Mouse (Mus musculus) hindbrain, embryonic 11.5 days (tissue): Measurements from ENCODE around the gene Pde5a. TPM values are rescaled to one million over a fixed set of nuclear protein-coding genes. Genes with fewer than 3 reads are reported as not detected.

ENCODE experiments used
- ATAC-seq: fragments of 200-750 bp; cut with Nextera tagmentation; 2 replicates; pipeline ENCODE4 v1.8.0; 2017; ENCODE audit warnings: mild to moderate bottlenecking, moderate TSS enrichment, moderate library complexity; ENCODE audit not compliant: low FRiP score
- DNase-seq: peaks from one replicate; pipeline ENCODE4 v3.0.0-alpha.2; 2015; ENCODE audit warnings: low spot score
- H3K27ac ChIP-seq: fragments of 300-500 bp; sonication (generic); 2 replicates; pipeline ENCODE4 v1.5.1; 2014; ENCODE audit warnings: mild to moderate bottlenecking, low read depth, low read length
- H3K27me3 ChIP-seq: fragments of 300-500 bp; sonication (generic); 2 replicates; pipeline ENCODE4 v1.6.1; 2014; ENCODE audit warnings: mild to moderate bottlenecking, low read length, moderate library complexity, mixed read lengths; ENCODE audit not compliant: control insufficient read depth, insufficient read depth
- H3K36me3 ChIP-seq: fragments of 300-500 bp; sonication (generic); 2 replicates; pipeline ENCODE4 v1.6.1; 2014; ENCODE audit warnings: mild to moderate bottlenecking, low read length, moderate library complexity, mixed read lengths; ENCODE audit not compliant: control insufficient read depth, insufficient read depth
- H3K4me1 ChIP-seq: fragments of 300-500 bp; sonication (generic); replicated peaks from 2 replicates; pipeline ENCODE4 v1.6.1; 2014; ENCODE audit warnings: low read length, mixed read lengths; ENCODE audit not compliant: control insufficient read depth, insufficient read depth
- H3K4me2 ChIP-seq: fragments of 300-500 bp; sonication (generic); replicated peaks from 2 replicates; pipeline ENCODE4 v1.6.1; 2014; ENCODE audit warnings: mild to moderate bottlenecking, low read depth, low read length
- H3K4me3 ChIP-seq: fragments of 300-500 bp; sonication (generic); 2 replicates; pipeline ENCODE4 v1.5.1; 2014; ENCODE audit warnings: low read depth, low read length
- H3K9ac ChIP-seq: fragments of 300-500 bp; sonication (generic); 2 replicates; pipeline ENCODE4 v1.6.1; 2014; ENCODE audit warnings: low read depth, low read length
- H3K9me3 ChIP-seq: fragments of 300-500 bp; sonication (generic); 2 replicates; pipeline ENCODE4 v1.6.1; 2016; ENCODE audit warnings: low read length; ENCODE audit not compliant: control insufficient read depth
- WGBS: fragments of 180-500 bp; shearing (Covaris S2); extraction: QIAGEN DNeasy Blood & Tissue Kit; methylation state at CpG from one replicate; pipeline ENCODE4 v1.1.7; 2014; 5-methylcytosine and 5-hydroxymethylcytosine counted together
- polyA plus RNA-seq: library from polyadenylated mRNA; unstranded; fragments of >200 nt; fragmentation: Nextera tagmentation; extraction: Ambion mirVana; gene quantifications from 2 replicates; pipeline ENCODE4 v1.2.1, GENCODE M21; 2014

The Pde5a gene
- polyA plus RNA-seq, 1 experiment from 2014 or later: 8.1 TPM

DNA sequence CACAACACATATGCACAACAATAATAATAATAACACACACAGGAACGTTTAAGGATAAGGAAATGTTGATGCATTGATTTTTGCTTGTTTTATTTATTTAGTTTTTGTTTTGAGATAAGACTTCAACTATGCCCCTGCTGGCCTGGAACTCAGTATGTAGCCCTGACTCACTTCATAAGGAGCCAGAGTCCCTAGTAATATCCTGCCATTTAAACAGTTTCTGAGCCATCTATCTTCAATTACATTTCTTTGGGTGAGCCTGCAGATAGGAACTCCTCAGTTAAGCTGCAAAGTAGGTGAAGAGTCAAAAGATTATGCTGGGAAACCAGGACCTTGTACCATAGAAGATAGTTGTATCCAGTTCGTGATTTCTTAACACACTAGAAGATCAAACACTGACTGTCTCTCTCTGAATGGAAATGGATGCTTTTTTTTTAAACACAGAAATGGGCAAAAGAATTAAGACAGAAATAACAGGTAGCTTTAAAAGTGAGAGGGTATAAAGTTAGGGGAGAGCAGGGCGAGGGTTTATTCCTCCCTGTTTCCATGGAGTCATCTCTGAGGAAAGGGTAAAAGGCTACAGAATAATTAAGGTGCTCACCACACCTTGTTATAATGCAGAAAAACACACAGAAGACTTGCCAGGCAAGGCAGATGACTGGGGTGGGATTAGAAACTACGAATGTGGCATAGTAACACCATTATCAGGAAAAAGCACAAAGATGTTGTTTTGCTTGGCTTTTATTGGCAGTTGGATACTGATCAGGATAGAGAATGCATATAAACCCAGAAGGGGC lies 159.0 kb downstream of the Pde5a start:
- no peak overlapping the region for H3K9ac ChIP-seq
- no peak overlapping the region for H3K4me3 ChIP-seq
- WGBS: 84% methylated on average over 4 of the region's 4 CpGs
- no peak for DNase-seq
- ATAC-seq: no peak
- H3K27me3 ChIP-seq: no peaks in the 10 kb centered on the region
- no peaks in the 10 kb centered on the region for H3K9me3 ChIP-seq
- H3K27ac ChIP-seq: no peak overlapping the region
- no peaks in the 10 kb centered on the region for H3K36me3 ChIP-seq
- H3K4me2 ChIP-seq: no peak overlapping the region
- no peaks in the 10 kb centered on the region for H3K4me1 ChIP-seq

DNA sequence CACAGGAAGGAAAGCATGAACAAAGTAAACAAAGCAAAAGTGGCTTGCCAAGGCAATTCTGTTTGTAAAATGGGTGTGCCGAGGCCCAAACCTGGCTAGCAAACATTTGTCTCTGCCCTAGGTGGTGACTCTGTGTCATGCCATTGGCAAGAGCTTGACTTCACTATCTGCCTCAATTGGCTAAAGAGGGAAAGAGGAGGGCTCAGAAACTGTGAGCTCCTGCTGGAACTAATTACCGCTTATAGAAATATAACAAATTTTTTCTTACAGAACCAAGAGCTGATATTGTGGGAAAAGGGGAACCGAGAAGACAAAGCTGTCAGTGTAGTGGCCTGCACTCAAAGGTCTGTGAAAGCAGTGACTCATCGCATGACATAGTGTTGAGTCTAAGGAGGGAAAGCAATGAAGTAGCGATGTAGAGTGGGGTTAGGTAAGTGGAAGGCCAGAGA lies 159.6 kb downstream of the Pde5a start:
- 92% methylated on average over 5 of the region's 5 CpGs for WGBS
- Histone ChIP-seq H3K27me3 (no peaks in the 10 kb centered on the region), H3K9me3 (no peaks in the 10 kb centered on the region), H3K4me3 (no peak overlapping the region), H3K4me1 (no peaks in the 10 kb centered on the region), H3K9ac (no peak overlapping the region), H3K36me3 (no peaks in the 10 kb centered on the region), H3K27ac (no peak overlapping the region), H3K4me2 (no peak overlapping the region)
- ATAC-seq: no peak
- no peak for DNase-seq

DNA sequence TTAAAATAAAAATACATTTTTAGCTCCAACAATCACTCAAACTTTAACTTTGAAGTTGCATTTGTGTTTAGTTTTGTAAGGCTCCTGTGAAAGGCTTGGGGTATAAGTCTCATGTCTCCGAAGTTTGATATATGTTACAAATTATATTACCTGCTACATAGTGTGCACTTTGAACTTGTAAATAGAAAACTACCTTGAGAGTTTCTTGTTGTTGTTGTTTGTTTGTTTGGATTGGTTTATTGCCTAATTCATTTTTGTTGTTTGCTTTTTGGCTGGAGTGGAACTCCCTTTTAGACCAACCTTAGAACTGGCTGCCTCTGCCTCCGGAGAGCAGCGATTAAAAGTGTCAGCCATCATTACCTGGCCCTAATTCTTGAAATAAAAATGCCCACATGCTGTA lies 166.0 kb downstream of the Pde5a start, which contains the start of gene Fabp2:
Gene Fabp2 (plus strand): TSS at position 301 of the 400 bp plus-strand sequence.
- Histone ChIP-seq H3K9me3 (no peaks in the 10 kb centered on the region), H3K4me1 (no peaks in the 10 kb centered on the region), H3K9ac (no peak within 1 kb of the TSS), H3K4me2 (no peak within 1 kb of the TSS), H3K27me3 (no peaks in the 10 kb centered on the region), H3K27ac (no peak within 1 kb of the TSS), H3K4me3 (no peak within 1 kb of the TSS), H3K36me3 (no peaks in the 10 kb centered on the region)
- DNase-seq (no peak), ATAC-seq (no peak)
- 92% methylated on average over 3 of the region's 3 CpGs for WGBS

DNA sequence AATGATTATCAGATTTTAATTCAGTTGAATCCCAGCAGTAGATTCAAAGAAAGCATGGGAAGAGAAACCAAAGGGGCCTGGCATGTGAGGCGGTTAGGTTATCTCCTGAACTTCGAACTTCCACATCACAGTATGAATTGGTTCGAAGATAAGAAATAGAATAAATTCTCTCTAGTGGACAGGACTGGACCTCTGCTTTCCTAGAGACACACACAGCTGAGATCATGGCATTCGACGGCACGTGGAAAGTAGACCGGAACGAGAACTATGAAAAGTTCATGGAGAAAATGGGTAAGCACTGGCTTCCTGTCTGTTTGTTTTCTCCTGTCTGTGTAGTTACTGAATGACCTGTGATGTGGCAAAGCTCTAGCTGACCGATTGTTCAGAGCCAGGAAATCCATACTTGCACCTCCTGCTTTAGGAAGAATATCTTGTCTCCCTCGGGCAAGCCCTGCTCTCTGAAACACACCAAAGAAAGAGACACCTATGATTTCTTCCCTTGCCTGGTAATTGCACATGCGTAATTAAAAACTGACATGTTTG lies 166.5 kb downstream of the Pde5a start:
- no peaks in the 10 kb centered on the region for H3K36me3 ChIP-seq
- H3K27ac ChIP-seq: no peak overlapping the region
- 86% methylated on average over 11 of the region's 11 CpGs for WGBS
- H3K4me1 ChIP-seq: no peaks in the 10 kb centered on the region
- no peak overlapping the region for H3K4me2 ChIP-seq
- H3K9ac ChIP-seq: no peak overlapping the region
- DNase-seq (no peak), ATAC-seq (no peak)
- H3K4me3 ChIP-seq: no peak overlapping the region
- no peaks in the 10 kb centered on the region for H3K9me3 ChIP-seq
- H3K27me3 ChIP-seq: no peaks in the 10 kb centered on the region

DNA sequence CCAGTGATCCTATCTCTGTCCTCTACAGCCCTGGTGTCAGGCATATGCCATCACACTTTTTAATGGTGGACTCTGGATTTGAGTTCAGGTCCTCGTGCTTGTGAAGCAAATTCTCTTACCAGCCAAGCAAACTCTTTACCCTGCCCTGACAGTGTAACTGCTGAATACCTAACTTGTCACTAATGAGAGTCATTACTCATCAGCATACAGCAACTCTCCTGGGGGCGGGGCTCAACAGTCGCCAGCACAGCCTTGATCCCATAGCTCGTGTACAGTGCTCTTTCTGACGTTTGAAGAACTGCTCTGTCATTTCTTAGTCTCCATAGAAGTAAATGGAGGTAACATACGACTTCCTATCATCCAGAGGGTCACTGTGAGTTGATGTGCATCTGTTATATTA lies 169.5 kb downstream of the Pde5a start:
- Histone ChIP-seq H3K4me1 (no peaks in the 10 kb centered on the region), H3K9me3 (no peaks in the 10 kb centered on the region), H3K27ac (no peak overlapping the region), H3K9ac (no peak overlapping the region), H3K27me3 (no peaks in the 10 kb centered on the region), H3K4me2 (no peak overlapping the region), H3K36me3 (no peaks in the 10 kb centered on the region), H3K4me3 (no peak overlapping the region)
- ATAC-seq: 0 out of 2 replicates have a peak, but pooled peaks have one; percentile 22
- DNase-seq: no peak
- 62% methylated on average over 6 of the region's 6 CpGs for WGBS

DNA sequence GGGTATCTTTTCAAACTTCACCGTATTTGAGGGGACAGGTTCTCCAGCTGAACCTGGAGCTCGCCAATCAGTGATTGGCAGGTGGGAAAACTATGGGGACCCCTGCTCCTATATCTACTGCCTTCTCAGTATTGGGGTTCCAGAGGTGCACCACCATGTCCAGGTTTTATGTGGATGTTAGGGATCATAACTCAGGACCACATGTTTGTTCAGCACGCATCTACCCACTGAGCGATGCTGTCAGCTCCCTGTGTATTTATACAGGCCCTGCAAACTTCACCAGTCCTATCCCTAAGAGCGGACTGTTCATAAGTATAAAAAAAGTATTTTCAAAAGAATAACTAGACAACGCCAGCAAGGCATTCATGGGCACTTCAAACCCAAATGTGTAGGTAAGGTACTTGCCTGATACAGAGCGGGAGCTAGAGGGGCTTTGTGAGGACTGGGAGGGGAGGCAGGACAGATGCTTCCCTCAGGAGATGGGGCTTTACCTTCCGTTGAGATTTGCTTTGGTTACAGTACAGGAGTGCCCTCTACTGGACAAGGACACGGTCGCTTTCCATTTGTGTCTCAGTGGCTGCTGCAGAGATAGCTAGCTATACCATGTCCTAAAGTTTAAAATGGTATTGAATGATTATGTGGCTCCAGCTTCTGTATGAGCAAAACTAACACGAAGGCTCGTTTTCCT lies 175.1 kb downstream of the Pde5a start:
- DNase-seq: peak; percentile 73
- H3K27ac ChIP-seq: no peak overlapping the region
- no peaks in the 10 kb centered on the region for H3K4me1 ChIP-seq
- no peaks in the 10 kb centered on the region for H3K36me3 ChIP-seq
- no peak overlapping the region for H3K4me2 ChIP-seq
- H3K4me3 ChIP-seq: no peak overlapping the region
- H3K27me3 ChIP-seq: no peaks in the 10 kb centered on the region
- H3K9me3 ChIP-seq: no peaks in the 10 kb centered on the region
- H3K9ac ChIP-seq: no peak overlapping the region
- 46% methylated on average over 12 of the region's 12 CpGs for WGBS
- peak; percentile 59; the same call in 1 of the 2 replicates for ATAC-seq

DNA sequence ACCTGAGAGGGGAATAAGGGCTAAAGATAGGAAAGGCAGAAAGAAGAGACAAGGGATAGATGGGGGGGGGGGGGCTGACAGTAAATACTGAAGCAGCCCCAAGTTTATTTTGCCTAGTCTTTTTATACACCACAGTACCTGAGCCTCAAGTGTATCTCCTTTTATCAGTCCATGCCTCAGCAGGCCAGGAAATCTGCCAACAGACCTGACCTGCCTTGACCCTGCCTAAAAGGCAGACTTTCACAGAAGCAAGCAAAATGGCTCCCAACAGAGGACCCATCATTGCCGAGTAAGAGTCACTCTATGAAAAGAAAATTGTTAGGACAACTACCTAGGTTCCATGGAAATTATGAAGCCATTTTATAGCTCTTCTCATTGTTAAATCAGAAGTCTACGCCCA lies 179.1 kb downstream of the Pde5a start:
- Histone ChIP-seq H3K36me3 (no peaks in the 10 kb centered on the region), H3K9me3 (no peaks in the 10 kb centered on the region), H3K4me1 (no peaks in the 10 kb centered on the region), H3K27ac (no peak overlapping the region), H3K27me3 (no peaks in the 10 kb centered on the region), H3K4me2 (no peak overlapping the region), H3K9ac (no peak overlapping the region), H3K4me3 (no peak overlapping the region)
- 85% methylated on average over 2 of the region's 2 CpGs for WGBS
- no peak for DNase-seq
- ATAC-seq: no peak
